Mouse (Mus musculus): ENCODE data around the gene Ubxn4. TPM values are rescaled to one million over a fixed set of nuclear protein-coding genes. Genes with fewer than 3 reads are reported as not detected.

The Ubxn4 gene
- polyA plus RNA-seq, 1 experiment = 19.2 TPM

GRCm38 (mm10) chr1:128270731-128271130 is 27.0 kb downstream of the Ubxn4 start:
- 81% methylated on average over 3 of the region's 3 CpGs for WGBS
- no peak for TF ChIP-seq POLR2A (IDR thresholded peaks at IDR 0.05; ENCODE audit: borderline replicate concordance, extremely low read depth, low read depth, low read length)
- TF ChIP-seq CTCF (IDR thresholded peaks at IDR 0.05; ENCODE audit: insufficient read depth, low read length) = no peak
- Histone ChIP-seq H3K4me1 (ENCODE audit: control insufficient read depth, insufficient read depth, low read length) (no peaks in the 10 kb centered on the region), H3K4me3 (replicated peaks; ENCODE audit: extremely low read depth, low read depth, low read length) (no peak overlapping the region)
- no peak for DNase-seq

DNA sequence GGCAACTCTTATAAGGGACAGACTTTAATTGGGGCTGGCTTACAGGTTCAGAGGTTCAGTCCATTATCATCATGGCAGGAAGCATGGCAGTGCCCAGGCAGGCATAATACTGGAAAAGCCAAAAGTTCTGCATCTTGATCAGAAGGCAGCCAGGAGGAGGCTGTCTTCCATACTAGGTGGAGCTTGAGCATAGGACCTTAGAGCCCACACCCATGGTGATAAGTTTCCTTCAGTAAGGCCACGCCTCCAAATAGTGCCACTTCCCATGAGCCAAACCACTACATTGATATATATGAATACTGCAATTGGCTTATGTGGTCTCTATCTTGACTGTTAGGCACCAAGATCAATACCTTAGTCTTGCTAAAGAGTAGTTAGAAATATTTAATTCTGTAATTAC is 32.1 kb downstream of the Ubxn4 start:
- DNase-seq = no peak
- TF ChIP-seq POLR2A (IDR thresholded peaks at IDR 0.05; ENCODE audit: borderline replicate concordance, extremely low read depth, low read depth, low read length) = no peak
- TF ChIP-seq CTCF (IDR thresholded peaks at IDR 0.05; ENCODE audit: insufficient read depth, low read length) = no peak
- Histone ChIP-seq H3K4me3 (replicated peaks; ENCODE audit: extremely low read depth, low read depth, low read length) (no peak overlapping the region), H3K4me1 (ENCODE audit: control insufficient read depth, insufficient read depth, low read length) (no peaks in the 10 kb centered on the region)
- 95% methylated on average over 1 of the region's 1 CpGs for WGBS

DNA sequence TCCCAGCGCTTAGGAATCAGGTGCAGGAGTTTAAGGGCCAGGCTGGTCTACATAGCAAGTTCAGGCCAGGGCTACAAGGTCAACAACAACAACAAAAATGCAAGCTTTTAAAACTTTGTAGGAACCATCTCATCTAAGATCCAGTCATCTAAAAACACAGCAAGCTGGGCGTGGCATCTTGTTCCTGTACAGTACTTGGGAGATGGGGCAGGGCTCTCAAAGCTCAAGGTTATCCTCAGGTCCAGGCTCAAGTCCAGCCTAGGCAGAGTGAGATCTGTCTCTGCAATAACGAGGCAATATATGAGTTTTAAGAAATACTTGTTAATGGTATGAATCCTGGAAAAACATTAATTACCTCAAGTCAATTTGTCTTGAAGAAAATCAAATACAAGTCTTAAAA is 34.8 kb downstream of the Ubxn4 start:
- H3K4me3 ChIP-seq (replicated peaks; ENCODE audit: extremely low read depth, low read depth, low read length) = no peak overlapping the region
- 95% methylated on average over 3 of the region's 3 CpGs for WGBS
- no peaks in the 10 kb centered on the region for H3K4me1 ChIP-seq (ENCODE audit: control insufficient read depth, insufficient read depth, low read length)
- TF ChIP-seq POLR2A (IDR thresholded peaks at IDR 0.05; ENCODE audit: borderline replicate concordance, extremely low read depth, low read depth, low read length) (no peak), CTCF (IDR thresholded peaks at IDR 0.05; ENCODE audit: insufficient read depth, low read length) (no peak)
- no peak for DNase-seq

DNA sequence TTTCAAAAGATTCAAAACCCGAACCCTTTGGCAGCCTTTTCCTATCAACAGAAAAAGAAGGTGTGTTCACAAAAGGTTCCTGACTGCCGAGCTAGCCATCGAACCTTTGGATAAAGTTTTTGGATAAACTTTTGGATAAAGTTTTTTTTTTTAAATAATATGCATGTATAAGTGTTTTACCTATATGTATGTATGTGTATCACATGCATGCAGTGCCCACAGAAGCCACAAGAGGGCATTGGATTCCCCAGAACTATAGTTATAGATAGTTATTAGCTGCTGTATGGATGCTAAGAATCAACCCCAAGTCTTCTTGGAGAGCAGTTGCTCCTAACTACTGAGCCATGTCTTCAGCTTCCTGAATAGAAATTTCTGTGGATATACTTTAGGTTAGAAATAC is 38.0 kb downstream of the Ubxn4 start:
- no peak for TF ChIP-seq CTCF (IDR thresholded peaks at IDR 0.05; ENCODE audit: insufficient read depth, low read length)
- TF ChIP-seq POLR2A (IDR thresholded peaks at IDR 0.05; ENCODE audit: borderline replicate concordance, extremely low read depth, low read depth, low read length) = no peak
- DNase-seq = no peak
- 100% methylated on average over 3 of the region's 3 CpGs for WGBS
- H3K4me3 ChIP-seq (replicated peaks; ENCODE audit: extremely low read depth, low read depth, low read length) = no peak overlapping the region
- H3K4me1 ChIP-seq (ENCODE audit: control insufficient read depth, insufficient read depth, low read length) = no peaks in the 10 kb centered on the region

GRCm38 (mm10) chr1:128282924-128283323 is 39.2 kb downstream of the Ubxn4 start:
- Histone ChIP-seq H3K4me1 (ENCODE audit: control insufficient read depth, insufficient read depth, low read length) (no peaks in the 10 kb centered on the region), H3K4me3 (replicated peaks; ENCODE audit: extremely low read depth, low read depth, low read length) (no peak overlapping the region)
- WGBS = 93% methylated on average over 3 of the region's 3 CpGs
- DNase-seq = no peak
- TF ChIP-seq POLR2A (IDR thresholded peaks at IDR 0.05; ENCODE audit: borderline replicate concordance, extremely low read depth, low read depth, low read length) (no peak), CTCF (IDR thresholded peaks at IDR 0.05; ENCODE audit: insufficient read depth, low read length) (no peak)

GRCm38 (mm10) chr1:128284157-128284690 is 40.5 kb downstream of the Ubxn4 start:
- no peak for DNase-seq
- WGBS = 82% methylated on average over 8 of the region's 8 CpGs
- no peak for TF ChIP-seq POLR2A (IDR thresholded peaks at IDR 0.05; ENCODE audit: borderline replicate concordance, extremely low read depth, low read depth, low read length)
- TF ChIP-seq CTCF (IDR thresholded peaks at IDR 0.05; ENCODE audit: insufficient read depth, low read length) = no peak
- H3K4me3 ChIP-seq (replicated peaks; ENCODE audit: extremely low read depth, low read depth, low read length) = no peak overlapping the region
- H3K4me1 ChIP-seq (ENCODE audit: control insufficient read depth, insufficient read depth, low read length) = no peaks in the 10 kb centered on the region

DNA sequence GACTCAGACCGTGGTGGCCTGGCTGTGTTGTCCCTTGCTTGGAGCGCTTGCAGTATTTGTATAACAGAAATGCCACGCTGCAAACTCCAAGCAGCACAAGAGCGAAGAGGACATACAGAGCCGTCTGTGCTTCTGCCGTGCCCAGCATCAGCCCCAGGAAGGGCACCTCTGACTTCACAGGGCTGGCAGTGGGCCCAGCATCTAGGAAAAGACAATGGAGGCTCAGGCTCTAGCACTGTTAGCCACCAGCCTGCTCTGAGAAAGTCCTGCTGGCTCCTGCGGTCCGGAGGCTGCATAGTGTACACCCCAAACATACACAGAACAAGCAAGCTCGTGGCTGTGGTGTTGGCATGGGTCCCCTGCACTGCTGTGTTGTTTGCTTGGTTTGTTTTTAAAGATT is 41.4 kb downstream of the Ubxn4 start:
- Histone ChIP-seq H3K4me1 (ENCODE audit: control insufficient read depth, insufficient read depth, low read length) (no peaks in the 10 kb centered on the region), H3K4me3 (replicated peaks; ENCODE audit: extremely low read depth, low read depth, low read length) (no peak overlapping the region)
- no peak for DNase-seq
- TF ChIP-seq POLR2A (IDR thresholded peaks at IDR 0.05; ENCODE audit: borderline replicate concordance, extremely low read depth, low read depth, low read length) (no peak), CTCF (IDR thresholded peaks at IDR 0.05; ENCODE audit: insufficient read depth, low read length) (no peak)
- 65% methylated on average over 9 of the region's 9 CpGs for WGBS

GRCm38 (mm10) chr1:128290295-128290694 is 46.5 kb downstream of the Ubxn4 start:
- no peak overlapping the region for H3K4me3 ChIP-seq (replicated peaks; ENCODE audit: extremely low read depth, low read depth, low read length)
- no peak for TF ChIP-seq CTCF (IDR thresholded peaks at IDR 0.05; ENCODE audit: insufficient read depth, low read length)
- no peak for TF ChIP-seq POLR2A (IDR thresholded peaks at IDR 0.05; ENCODE audit: borderline replicate concordance, extremely low read depth, low read depth, low read length)
- WGBS = 90% methylated on average over 5 of the region's 5 CpGs
- no peaks in the 10 kb centered on the region for H3K4me1 ChIP-seq (ENCODE audit: control insufficient read depth, insufficient read depth, low read length)
- no peak for DNase-seq

DNA sequence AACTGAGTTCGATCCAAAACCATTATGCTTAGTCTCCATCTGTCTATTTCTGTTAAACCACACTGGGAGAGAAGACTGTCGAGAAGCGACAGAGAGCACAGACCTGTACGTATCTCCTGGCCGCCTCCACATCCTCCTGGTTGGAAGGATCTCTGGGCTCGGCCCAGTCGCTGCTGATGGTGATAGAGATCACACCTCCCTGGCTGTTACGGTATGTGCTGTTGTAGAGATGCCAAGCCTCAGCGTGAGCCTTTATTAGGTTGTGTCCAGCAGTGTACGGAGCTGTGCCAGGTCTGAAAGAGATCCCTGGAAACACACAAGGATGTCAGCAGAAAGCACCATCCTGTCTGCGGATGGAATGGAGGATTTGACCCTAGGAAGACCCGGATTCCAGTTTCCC is 49.8 kb downstream of the Ubxn4 start:
- 83% methylated on average over 12 of the region's 12 CpGs for WGBS
- TF ChIP-seq CTCF (IDR thresholded peaks at IDR 0.05; ENCODE audit: insufficient read depth, low read length) (no peak), POLR2A (IDR thresholded peaks at IDR 0.05; ENCODE audit: borderline replicate concordance, extremely low read depth, low read depth, low read length) (no peak)

GRCm38 (mm10) chr1:128295296-128295695 is 51.5 kb downstream of the Ubxn4 start:
- H3K4me3 ChIP-seq (replicated peaks; ENCODE audit: extremely low read depth, low read depth, low read length) = no peak overlapping the region
- WGBS = 70% methylated on average over 8 of the region's 8 CpGs
- no peaks in the 10 kb centered on the region for H3K4me1 ChIP-seq (ENCODE audit: control insufficient read depth, insufficient read depth, low read length)
- no peak for DNase-seq
- no peak for TF ChIP-seq POLR2A (IDR thresholded peaks at IDR 0.05; ENCODE audit: borderline replicate concordance, extremely low read depth, low read depth, low read length)

More for the DNA sequence above, 49.8 kb downstream of the Ubxn4 start:
- DNase-seq = no peak
- Histone ChIP-seq H3K4me1 (ENCODE audit: control insufficient read depth, insufficient read depth, low read length) (no peaks in the 10 kb centered on the region), H3K4me3 (replicated peaks; ENCODE audit: extremely low read depth, low read depth, low read length) (no peak overlapping the region)

Data from lung, adult 2 months (tissue).